Mouse (Mus musculus): ENCODE data around the gene 4632433K11Rik. TPM values are rescaled to one million over a fixed set of nuclear protein-coding genes. Genes with fewer than 3 reads are reported as not detected.

4632433K11Rik gene
- polyA plus RNA-seq, 1 experiment = not detected

DNA sequence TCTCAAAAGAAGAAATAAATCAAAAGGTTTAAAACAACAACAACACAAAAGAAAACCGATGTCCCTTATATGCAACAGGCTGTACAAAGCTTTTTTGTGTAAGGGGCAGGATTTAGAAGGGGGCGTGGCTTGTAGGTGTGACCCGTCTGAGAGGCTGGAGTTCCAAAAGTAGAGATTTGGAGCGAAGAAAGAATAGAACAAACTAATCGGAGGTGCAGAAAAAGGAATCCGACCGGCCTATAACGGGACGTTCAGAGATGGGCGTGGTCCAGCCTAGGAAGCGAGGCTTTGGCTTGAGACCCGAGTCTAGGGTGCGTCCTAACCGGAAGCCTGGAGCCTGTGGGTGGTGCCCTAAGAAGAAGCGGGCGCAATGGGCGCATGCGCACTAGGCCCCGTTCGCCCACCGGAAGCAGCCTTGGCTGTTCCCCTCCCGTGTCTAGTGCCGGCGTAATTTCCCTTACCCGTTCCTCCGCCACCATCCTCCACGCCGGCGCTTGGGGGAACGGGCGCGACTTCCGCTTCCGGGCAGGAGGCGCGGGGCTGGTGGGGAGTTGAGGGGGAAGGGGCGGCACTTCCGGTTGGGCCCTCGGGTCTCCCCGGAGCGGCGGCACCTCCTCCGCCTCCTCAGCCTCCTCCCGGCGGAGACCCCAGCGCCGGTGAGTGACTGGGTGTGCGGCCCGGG, 13.8 kb upstream of the 4632433K11Rik start, which contains the start of the genes Zfp865 and Ccdc106:
TSS of gene Zfp865 (plus strand) at position 377 of the 682 bp plus-strand sequence.
TSS of gene Ccdc106 (plus strand) at position 554 of the 682 bp plus-strand sequence.
- Histone ChIP-seq H3K36me3 (ENCODE audit: control insufficient read depth) (peaks cover 46% of the 10 kb centered on the region), H3K4me1 (ENCODE audit: control insufficient read depth) (peaks cover 59% of the 10 kb centered on the region), H3K9me3 (ENCODE audit: control insufficient read depth, low read length) (peaks cover 12% of the 10 kb centered on the region), H3K4me3 (replicated peaks) (peak within 1 kb of the TSS; percentile 87), H3K27me3 (ENCODE audit: control insufficient read depth) (no peaks in the 10 kb centered on the region)
- no peak for TF ChIP-seq TAL1 (IDR thresholded peaks at IDR 0.05; ENCODE audit: low read length)
- no peak for TF ChIP-seq GATA1 (IDR thresholded peaks at IDR 0.05; ENCODE audit: low read length)

- Histone ChIP-seq H3K9me3 (ENCODE audit: control insufficient read depth, low read length) (peaks cover 12% of the 10 kb centered on the region), H3K36me3 (ENCODE audit: control insufficient read depth) (peaks cover 50% of the 10 kb centered on the region), H3K4me1 (ENCODE audit: control insufficient read depth) (peaks cover 56% of the 10 kb centered on the region), H3K27me3 (ENCODE audit: control insufficient read depth) (no peaks in the 10 kb centered on the region), H3K4me3 (replicated peaks) (peak overlapping the region; percentile 87)
- no peak for TF ChIP-seq GATA1 (IDR thresholded peaks at IDR 0.05; ENCODE audit: low read length)
- TF ChIP-seq TAL1 (IDR thresholded peaks at IDR 0.05; ENCODE audit: low read length) = no peak
Measured at GRCm38 (mm10) chr7:5020685-5021084, 13.2 kb upstream of the 4632433K11Rik start.

DNA sequence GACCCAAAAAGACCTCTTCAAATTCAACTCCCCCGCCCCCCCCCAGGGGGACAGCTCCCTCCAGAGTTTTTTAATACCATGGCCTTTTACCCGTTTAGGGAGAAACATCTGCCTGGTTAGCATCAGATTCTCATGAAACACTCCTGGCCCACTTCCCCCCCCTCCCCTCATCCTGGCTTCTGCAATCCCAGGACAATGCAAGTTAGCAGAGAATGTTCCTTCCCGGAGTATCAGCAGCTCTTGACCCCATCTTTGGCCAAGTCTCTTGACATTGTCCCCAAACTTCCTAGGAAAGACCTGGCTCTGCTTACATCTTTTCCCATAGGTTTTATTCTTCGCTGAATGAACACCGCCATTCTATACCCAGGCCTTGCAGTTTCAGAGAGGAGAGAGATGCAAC, 12.7 kb upstream of the 4632433K11Rik start:
- TF ChIP-seq TAL1 (IDR thresholded peaks at IDR 0.05; ENCODE audit: low read length) (no peak), GATA1 (IDR thresholded peaks at IDR 0.05; ENCODE audit: low read length) (no peak)
- Histone ChIP-seq H3K4me1 (ENCODE audit: control insufficient read depth) (peaks cover 50% of the 10 kb centered on the region), H3K9me3 (ENCODE audit: control insufficient read depth, low read length) (peaks cover 12% of the 10 kb centered on the region), H3K4me3 (replicated peaks) (peak overlapping the region; percentile 87), H3K27me3 (ENCODE audit: control insufficient read depth) (no peaks in the 10 kb centered on the region), H3K36me3 (ENCODE audit: control insufficient read depth) (peaks cover 52% of the 10 kb centered on the region)

DNA sequence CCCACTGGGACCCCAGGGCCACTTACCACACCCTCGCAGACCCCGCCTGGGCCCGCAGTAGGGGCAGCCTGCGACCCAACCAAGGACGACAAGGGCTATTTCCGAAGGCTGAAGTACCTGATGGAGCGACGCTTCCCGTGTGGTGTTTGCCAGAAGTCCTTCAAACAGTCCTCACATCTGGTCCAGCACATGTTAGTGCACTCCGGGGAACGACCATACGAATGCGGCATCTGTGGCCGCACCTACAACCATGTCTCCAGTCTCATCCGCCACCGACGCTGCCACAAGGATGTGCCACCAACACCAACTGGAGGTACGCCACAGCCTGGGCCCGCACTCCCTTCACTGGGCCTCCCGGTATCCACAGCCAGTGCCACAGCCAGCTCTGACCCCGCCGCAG, 4.4 kb upstream of the 4632433K11Rik start:
- Histone ChIP-seq H3K9me3 (ENCODE audit: control insufficient read depth, low read length) (peaks cover 35% of the 10 kb centered on the region), H3K27me3 (ENCODE audit: control insufficient read depth) (peaks cover 14% of the 10 kb centered on the region; the same call in 1 of the 2 replicates), H3K4me3 (replicated peaks) (no peak overlapping the region), H3K4me1 (ENCODE audit: control insufficient read depth) (no peaks in the 10 kb centered on the region), H3K36me3 (ENCODE audit: control insufficient read depth) (peaks cover 70% of the 10 kb centered on the region)
- TF ChIP-seq TAL1 (IDR thresholded peaks at IDR 0.05; ENCODE audit: low read length) (no peak), GATA1 (IDR thresholded peaks at IDR 0.05; ENCODE audit: low read length) (no peak)

DNA sequence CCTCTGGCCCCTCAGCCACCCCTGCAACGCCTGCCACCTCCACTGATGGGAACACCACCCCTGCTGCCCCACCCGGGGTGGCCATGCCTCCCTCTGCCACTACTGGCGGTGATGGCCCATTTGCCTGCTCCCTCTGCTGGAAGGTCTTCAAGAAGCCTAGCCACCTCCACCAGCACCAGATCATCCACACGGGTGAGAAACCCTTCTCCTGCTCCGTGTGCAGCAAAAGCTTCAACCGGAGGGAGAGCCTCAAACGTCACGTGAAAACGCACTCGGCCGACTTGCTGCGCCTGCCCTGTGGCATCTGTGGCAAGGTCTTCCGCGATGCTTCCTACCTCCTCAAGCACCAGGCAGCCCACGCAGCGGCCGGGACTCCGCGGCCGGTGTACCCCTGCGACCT, 4.0 kb upstream of the 4632433K11Rik start:
- Histone ChIP-seq H3K27me3 (ENCODE audit: control insufficient read depth) (peaks cover 14% of the 10 kb centered on the region; the same call in 1 of the 2 replicates), H3K4me1 (ENCODE audit: control insufficient read depth) (no peaks in the 10 kb centered on the region), H3K36me3 (ENCODE audit: control insufficient read depth) (peaks cover 67% of the 10 kb centered on the region), H3K9me3 (ENCODE audit: control insufficient read depth, low read length) (peaks cover 35% of the 10 kb centered on the region), H3K4me3 (replicated peaks) (no peak overlapping the region)
- TF ChIP-seq GATA1 (IDR thresholded peaks at IDR 0.05; ENCODE audit: low read length) (no peak), TAL1 (IDR thresholded peaks at IDR 0.05; ENCODE audit: low read length) (no peak)

- peaks cover 71% of the 10 kb centered on the region for H3K36me3 ChIP-seq (ENCODE audit: control insufficient read depth)
- H3K4me1 ChIP-seq (ENCODE audit: control insufficient read depth) = peaks cover 1% of the 10 kb centered on the region; the same call in 1 of the 2 replicates
- peaks cover 14% of the 10 kb centered on the region; the same call in 1 of the 2 replicates for H3K27me3 ChIP-seq (ENCODE audit: control insufficient read depth)
- H3K9me3 ChIP-seq (ENCODE audit: control insufficient read depth, low read length) = peaks cover 37% of the 10 kb centered on the region
- no peak for TF ChIP-seq TAL1 (IDR thresholded peaks at IDR 0.05; ENCODE audit: low read length)
- no peak for TF ChIP-seq GATA1 (IDR thresholded peaks at IDR 0.05; ENCODE audit: low read length)
- H3K4me3 ChIP-seq (replicated peaks) = no peak overlapping the region
Measured at GRCm38 (mm10) chr7:5030554-5031275, 3.2 kb upstream of the 4632433K11Rik start.

- peaks cover 14% of the 10 kb centered on the region; the same call in 1 of the 2 replicates for H3K27me3 ChIP-seq (ENCODE audit: control insufficient read depth)
- peaks cover 2% of the 10 kb centered on the region; the same call in 1 of the 2 replicates for H3K4me1 ChIP-seq (ENCODE audit: control insufficient read depth)
- TF ChIP-seq GATA1 (IDR thresholded peaks at IDR 0.05; ENCODE audit: low read length) = no peak
- TF ChIP-seq TAL1 (IDR thresholded peaks at IDR 0.05; ENCODE audit: low read length) = no peak
- H3K9me3 ChIP-seq (ENCODE audit: control insufficient read depth, low read length) = peaks cover 41% of the 10 kb centered on the region
- H3K4me3 ChIP-seq (replicated peaks) = no peak overlapping the region
- H3K36me3 ChIP-seq (ENCODE audit: control insufficient read depth) = peaks cover 75% of the 10 kb centered on the region
Measured at GRCm38 (mm10) chr7:5031496-5031895, 2.4 kb upstream of the 4632433K11Rik start.

DNA sequence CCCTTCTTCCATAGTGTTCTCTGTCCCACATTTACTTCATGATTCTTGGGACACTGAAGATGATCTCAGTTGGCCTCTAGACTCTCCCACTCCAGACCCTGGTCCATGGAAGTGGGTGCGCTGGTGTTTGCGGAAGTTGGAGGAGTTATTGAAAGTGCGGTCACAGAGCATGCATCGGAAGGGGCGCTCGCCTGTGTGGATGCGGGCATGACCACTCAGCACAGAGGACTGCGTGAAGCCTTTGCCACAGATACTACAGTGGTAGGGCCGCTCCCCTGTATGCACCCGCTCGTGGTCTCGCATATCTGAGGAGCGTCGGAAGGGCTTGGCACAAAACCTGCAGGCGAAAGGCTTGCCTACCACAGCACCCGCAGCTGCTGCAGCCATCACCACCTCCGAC, 1.7 kb downstream of the 4632433K11Rik start:
- H3K36me3 ChIP-seq (ENCODE audit: control insufficient read depth) = peaks cover 44% of the 10 kb centered on the region
- H3K4me3 ChIP-seq (replicated peaks) = no peak overlapping the region

GRCm38 (mm10) chr7:5036136-5036535, 2.2 kb downstream of the 4632433K11Rik start:
- Histone ChIP-seq H3K9me3 (ENCODE audit: control insufficient read depth, low read length) (peaks cover 17% of the 10 kb centered on the region), H3K4me1 (ENCODE audit: control insufficient read depth) (peaks cover 27% of the 10 kb centered on the region), H3K36me3 (ENCODE audit: control insufficient read depth) (peaks cover 39% of the 10 kb centered on the region), H3K4me3 (replicated peaks) (no peak overlapping the region), H3K27me3 (ENCODE audit: control insufficient read depth) (no peaks in the 10 kb centered on the region; the same call in 1 of the 2 replicates)
- TF ChIP-seq GATA1 (IDR thresholded peaks at IDR 0.05; ENCODE audit: low read length) (no peak), TAL1 (IDR thresholded peaks at IDR 0.05; ENCODE audit: low read length) (no peak)

More for the DNA sequence above, 1.7 kb downstream of the 4632433K11Rik start:
- peaks cover 22% of the 10 kb centered on the region for H3K9me3 ChIP-seq (ENCODE audit: control insufficient read depth, low read length)
- peaks cover 2% of the 10 kb centered on the region; the same call in 1 of the 2 replicates for H3K27me3 ChIP-seq (ENCODE audit: control insufficient read depth)
- H3K4me1 ChIP-seq (ENCODE audit: control insufficient read depth) = peaks cover 27% of the 10 kb centered on the region
- TF ChIP-seq GATA1 (IDR thresholded peaks at IDR 0.05; ENCODE audit: low read length) (no peak), TAL1 (IDR thresholded peaks at IDR 0.05; ENCODE audit: low read length) (no peak)
